Mouse (Mus musculus): ENCODE results near the gene Cma1. TPM values are rescaled to one million over a fixed set of nuclear protein-coding genes. Genes with fewer than 3 reads are reported as not detected.
A peak's percentile ranks its signal among the peaks of the same experiment; 100 is the strongest.
"Not testable (repeated sequence)": the region's sequence is repeated elsewhere in the genome, so short reads cannot be mapped to it uniquely, and the experiment has no call there.

The Cma1 gene
- polyA plus RNA-seq (2012; rRNA removed) = 1.0 and 1.4 TPM in 2 replicates

DNA sequence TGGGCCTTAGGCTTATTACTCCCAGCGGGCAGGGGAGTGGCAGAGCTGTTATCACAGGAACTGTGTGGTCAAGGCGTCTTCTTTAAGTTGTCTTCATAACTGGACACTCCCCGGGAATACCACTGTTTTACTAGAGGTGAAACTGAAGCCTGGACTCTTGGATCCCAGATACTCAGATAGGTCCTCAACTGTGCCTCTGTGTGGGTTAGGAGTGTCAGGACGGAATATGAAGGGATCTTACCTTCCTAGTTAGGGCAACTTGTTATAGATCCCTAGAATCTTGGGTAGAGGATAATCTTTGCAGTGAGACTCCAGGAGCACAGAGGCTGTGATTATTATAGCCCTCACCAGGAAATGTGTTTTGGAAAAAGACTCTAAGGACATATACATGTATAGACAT, at the start of gene Cma1:
TSS of gene Cma1 (minus strand) at position 101 of the 400 bp plus-strand sequence.
- WGBS = 90% methylated on average over 4 of the region's 4 CpGs

DNA sequence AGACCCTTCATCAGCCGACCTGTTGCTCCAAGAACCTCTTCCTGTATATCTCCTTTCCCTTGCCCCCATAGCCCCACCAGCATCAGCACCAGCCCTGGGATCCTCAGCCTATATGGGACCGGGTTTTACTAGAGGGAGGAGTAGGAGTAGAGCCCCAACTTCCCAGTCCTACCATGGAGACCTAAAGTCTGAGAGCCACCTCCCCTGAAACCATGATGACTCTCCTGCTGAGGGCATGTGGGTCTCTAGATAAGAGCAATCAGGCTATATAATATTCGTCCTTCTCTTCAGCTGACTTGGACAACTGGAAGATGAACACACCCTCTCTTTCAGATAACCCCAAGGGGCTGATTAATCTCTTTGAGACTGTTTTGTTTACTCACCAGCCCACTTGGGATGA, 43.0 kb upstream of the Cma1 start:
- not testable (repeated sequence) for H3K4me3 ChIP-seq (ENCODE audit: extremely low read depth, insufficient read depth, insufficient read length); H3K27ac ChIP-seq (ENCODE audit: insufficient read depth, low read length); DNase-seq (ENCODE audit: low read depth in 1 of 2, low spot score in 2 of 2); H3K4me1 ChIP-seq (ENCODE audit: control insufficient read depth, insufficient read depth, insufficient read length); H3K36me3 ChIP-seq (ENCODE audit: control insufficient read depth, insufficient read depth, low read length); H3K27me3 ChIP-seq (ENCODE audit: control insufficient read depth, insufficient read depth, low read length)
- WGBS = 86% methylated on average over 2 of the region's 3 CpGs

More for the DNA sequence above, at the start of gene Cma1:
- no peak for DNase-seq (ENCODE audit: low read depth in 1 of 2, low spot score in 2 of 2)
- Histone ChIP-seq H3K27me3 (ENCODE audit: control insufficient read depth, insufficient read depth, low read length) (no peaks in the 10 kb centered on the region), H3K4me1 (ENCODE audit: control insufficient read depth, insufficient read depth, insufficient read length) (no peaks in the 10 kb centered on the region), H3K4me3 (ENCODE audit: extremely low read depth, insufficient read depth, insufficient read length) (no peak within 1 kb of the TSS), H3K36me3 (ENCODE audit: control insufficient read depth, insufficient read depth, low read length) (no peaks in the 10 kb centered on the region), H3K27ac (ENCODE audit: insufficient read depth, low read length) (no peak within 1 kb of the TSS)
- TF ChIP-seq CTCF (IDR thresholded peaks at IDR 0.05; ENCODE audit: extremely low read depth, insufficient read depth, insufficient read length, insufficient replicate concordance) (no peak), POLR2A (IDR thresholded peaks at IDR 0.05; ENCODE audit: low read depth, low read length) (no peak)

DNA sequence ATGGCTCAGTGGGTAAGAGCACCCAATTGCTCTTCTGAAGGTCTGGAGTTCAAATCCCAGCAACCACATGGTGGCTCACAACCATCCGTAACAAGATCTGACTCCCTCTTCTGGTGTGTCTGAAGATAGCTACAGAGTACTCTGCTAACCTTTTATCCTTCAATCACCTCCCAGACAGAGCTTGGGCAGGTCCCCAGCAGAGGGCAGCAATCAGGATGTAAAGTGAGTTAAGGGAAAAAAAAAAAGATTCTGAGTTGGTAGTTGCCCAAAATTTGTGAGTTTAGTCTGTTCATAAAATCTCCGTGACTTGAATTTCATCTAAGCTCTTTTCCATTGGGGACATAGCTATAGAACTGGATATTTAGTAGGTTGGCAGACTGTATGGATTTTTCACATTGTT, 19.4 kb upstream of the Cma1 start:
- DNase-seq (ENCODE audit: low read depth in 1 of 2, low spot score in 2 of 2); H3K27ac ChIP-seq (ENCODE audit: insufficient read depth, low read length); H3K4me1 ChIP-seq (ENCODE audit: control insufficient read depth, insufficient read depth, insufficient read length); H3K4me3 ChIP-seq (ENCODE audit: extremely low read depth, insufficient read depth, insufficient read length); H3K36me3 ChIP-seq (ENCODE audit: control insufficient read depth, insufficient read depth, low read length); H3K27me3 ChIP-seq (ENCODE audit: control insufficient read depth, insufficient read depth, low read length): not testable (repeated sequence)
- WGBS = 78% methylated on average over 2 of the region's 2 CpGs

GRCm38 (mm10) chr14:55963263-55963662, 18.8 kb upstream of the Cma1 start:
- Histone ChIP-seq H3K27ac (ENCODE audit: insufficient read depth, low read length) (no peak overlapping the region), H3K4me1 (ENCODE audit: control insufficient read depth, insufficient read depth, insufficient read length) (no peaks in the 10 kb centered on the region), H3K36me3 (ENCODE audit: control insufficient read depth, insufficient read depth, low read length) (no peaks in the 10 kb centered on the region), H3K27me3 (ENCODE audit: control insufficient read depth, insufficient read depth, low read length) (no peaks in the 10 kb centered on the region), H3K4me3 (ENCODE audit: extremely low read depth, insufficient read depth, insufficient read length) (no peak overlapping the region)
- TF ChIP-seq POLR2A (IDR thresholded peaks at IDR 0.05; ENCODE audit: low read depth, low read length) = no peak
- no peak for TF ChIP-seq CTCF (IDR thresholded peaks at IDR 0.05; ENCODE audit: extremely low read depth, insufficient read depth, insufficient read length, insufficient replicate concordance)
- 83% methylated on average over 1 of the region's 1 CpGs for WGBS
- DNase-seq (ENCODE audit: low read depth in 1 of 2, low spot score in 2 of 2) = no peak

DNA sequence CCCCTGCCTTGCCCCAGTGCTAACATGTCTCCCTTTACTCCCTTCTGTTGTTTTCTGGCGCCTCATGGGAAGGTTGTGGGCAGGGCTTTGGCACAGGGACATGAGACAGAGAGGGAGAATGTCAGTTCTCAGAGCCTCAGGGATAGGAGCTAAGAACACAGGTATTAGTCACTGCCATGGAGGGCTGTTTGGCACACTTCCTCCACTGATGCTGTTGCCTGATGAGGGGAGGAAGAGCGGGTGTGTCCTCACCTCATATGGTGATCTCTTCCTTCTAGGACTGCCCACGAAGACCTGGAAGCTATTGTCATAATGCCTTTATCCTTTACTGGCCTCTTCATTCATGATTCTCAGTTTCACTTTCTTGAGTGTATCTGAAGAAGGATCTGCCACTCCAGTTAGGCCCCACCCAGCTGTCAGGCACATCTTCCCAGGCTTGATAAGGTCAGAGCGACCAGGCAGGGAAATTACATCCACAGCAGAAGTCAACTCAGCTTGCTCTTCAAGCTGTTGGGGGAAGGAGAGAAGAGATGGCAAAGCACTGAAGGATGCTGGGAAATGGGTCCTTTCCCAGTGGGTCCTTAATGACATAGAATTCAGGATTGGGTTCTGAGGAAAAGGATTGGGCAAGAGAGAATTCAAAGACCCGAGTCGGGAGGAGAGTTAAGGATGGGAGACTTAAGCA, 6.0 kb upstream of the Cma1 start, which contains the start of gene Cma2:
TSS of gene Cma2 (plus strand) at position 635 of the 685 bp plus-strand sequence.
- no peak for TF ChIP-seq POLR2A (IDR thresholded peaks at IDR 0.05; ENCODE audit: low read depth, low read length)
- TF ChIP-seq CTCF (IDR thresholded peaks at IDR 0.05; ENCODE audit: extremely low read depth, insufficient read depth, insufficient read length, insufficient replicate concordance) = no peak
- no peak for DNase-seq (ENCODE audit: low read depth in 1 of 2, low spot score in 2 of 2)
- H3K4me1 ChIP-seq (ENCODE audit: control insufficient read depth, insufficient read depth, insufficient read length) = no peaks in the 10 kb centered on the region
- H3K27me3 ChIP-seq (ENCODE audit: control insufficient read depth, insufficient read depth, low read length) = no peaks in the 10 kb centered on the region
- no peak within 1 kb of the TSS for H3K27ac ChIP-seq (ENCODE audit: insufficient read depth, low read length)
- H3K36me3 ChIP-seq (ENCODE audit: control insufficient read depth, insufficient read depth, low read length) = no peaks in the 10 kb centered on the region
- no peak within 1 kb of the TSS for H3K4me3 ChIP-seq (ENCODE audit: extremely low read depth, insufficient read depth, insufficient read length)
- 80% methylated on average over 6 of the region's 6 CpGs for WGBS

DNA sequence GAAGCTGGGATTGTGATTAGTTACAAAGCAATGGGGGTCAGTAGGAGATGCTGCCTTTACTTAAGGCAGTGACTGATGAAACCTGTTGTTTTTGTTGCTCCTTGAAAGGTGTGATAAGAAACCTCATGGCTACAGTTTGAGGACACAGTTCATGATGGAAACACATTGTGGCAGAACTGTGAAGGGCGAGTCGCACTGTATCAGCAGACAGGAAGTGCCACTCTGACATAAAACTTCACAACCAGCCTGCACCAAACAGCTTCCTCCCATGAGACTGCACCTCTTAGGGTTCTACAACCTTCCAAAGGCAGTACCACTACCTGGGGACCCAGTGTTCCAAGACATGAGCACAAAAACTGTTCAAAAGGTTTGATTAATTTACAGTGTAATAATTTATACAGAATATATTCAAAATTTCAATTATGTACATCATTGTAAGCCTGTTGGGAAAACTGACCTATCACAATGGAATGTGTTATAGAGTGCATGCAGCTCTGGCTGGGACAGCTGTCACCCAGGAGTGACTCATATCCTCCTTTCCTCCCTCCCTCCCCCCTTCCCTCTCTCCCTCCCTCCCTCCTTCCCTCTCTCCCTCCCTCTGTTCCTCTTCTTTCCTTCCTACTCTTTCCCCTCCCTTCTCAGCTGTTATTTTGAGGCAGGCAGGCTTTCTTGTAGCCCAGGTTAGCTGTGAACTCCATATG, 1.9 kb upstream of the Cma1 start:
- Histone ChIP-seq H3K4me3 (ENCODE audit: extremely low read depth, insufficient read depth, insufficient read length) (no peak overlapping the region), H3K4me1 (ENCODE audit: control insufficient read depth, insufficient read depth, insufficient read length) (no peaks in the 10 kb centered on the region), H3K36me3 (ENCODE audit: control insufficient read depth, insufficient read depth, low read length) (no peaks in the 10 kb centered on the region), H3K27me3 (ENCODE audit: control insufficient read depth, insufficient read depth, low read length) (no peaks in the 10 kb centered on the region), H3K27ac (ENCODE audit: insufficient read depth, low read length) (no peak overlapping the region)
- DNase-seq (ENCODE audit: low read depth in 1 of 2, low spot score in 2 of 2) = peak in 1 of 2 experiments; percentile 2
- TF ChIP-seq CTCF (IDR thresholded peaks at IDR 0.05; ENCODE audit: extremely low read depth, insufficient read depth, insufficient read length, insufficient replicate concordance) = no peak
- TF ChIP-seq POLR2A (IDR thresholded peaks at IDR 0.05; ENCODE audit: low read depth, low read length) = no peak
- WGBS = 10% methylated on average over 2 of the region's 2 CpGs

DNA sequence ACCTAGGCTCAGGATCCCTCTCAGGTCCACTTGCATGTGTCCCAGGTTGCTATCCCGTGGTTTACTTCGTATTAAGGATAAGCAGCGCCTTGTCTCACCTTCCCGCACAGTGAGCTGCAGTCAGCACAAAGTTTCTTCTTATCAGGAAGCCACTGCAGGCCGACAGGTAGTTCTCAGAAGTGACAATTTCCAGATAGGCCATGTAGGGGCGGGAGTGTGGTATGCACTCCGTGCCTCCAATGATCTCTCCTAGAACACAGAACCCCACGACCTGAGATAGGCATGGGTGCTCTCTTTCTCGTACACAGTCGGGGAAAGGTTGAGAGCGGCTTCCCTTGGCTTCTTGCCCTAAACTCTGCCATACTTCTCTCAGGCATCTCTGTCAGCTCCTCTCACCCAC, 874 bp downstream of the Cma1 start:
- no peaks in the 10 kb centered on the region for H3K4me1 ChIP-seq (ENCODE audit: control insufficient read depth, insufficient read depth, insufficient read length)

More for the DNA sequence above, 874 bp downstream of the Cma1 start:
- DNase-seq (ENCODE audit: low read depth in 1 of 2, low spot score in 2 of 2) = no peak
- H3K36me3 ChIP-seq (ENCODE audit: control insufficient read depth, insufficient read depth, low read length) = no peaks in the 10 kb centered on the region
- no peak overlapping the region for H3K4me3 ChIP-seq (ENCODE audit: extremely low read depth, insufficient read depth, insufficient read length)
- TF ChIP-seq CTCF (IDR thresholded peaks at IDR 0.05; ENCODE audit: extremely low read depth, insufficient read depth, insufficient read length, insufficient replicate concordance) (no peak), POLR2A (IDR thresholded peaks at IDR 0.05; ENCODE audit: low read depth, low read length) (no peak)
- no peaks in the 10 kb centered on the region for H3K27me3 ChIP-seq (ENCODE audit: control insufficient read depth, insufficient read depth, low read length)
- WGBS = 80% methylated on average over 11 of the region's 11 CpGs
- no peak overlapping the region for H3K27ac ChIP-seq (ENCODE audit: insufficient read depth, low read length)

Data from spleen, adult 2 months (tissue).